Mouse (Mus musculus) intestine, postnatal 0 days (tissue): Measurements from ENCODE around the gene Fam71e2. TPM values are rescaled to one million over a fixed set of nuclear protein-coding genes. Genes with fewer than 3 reads are reported as not detected.
A peak's percentile ranks its signal among the peaks of the same experiment; 100 is the strongest.
"Not testable (repeated sequence)": the region's sequence is repeated elsewhere in the genome, so short reads cannot be mapped to it uniquely, and the experiment has no call there.

Source experiments
- ATAC-seq: fragments of 200-750 bp; cut with Nextera tagmentation; 2 replicates; pipeline ENCODE4 v1.8.0; 2017; ENCODE audit warnings: mild to moderate bottlenecking, moderate TSS enrichment, moderate library complexity
- H3K27ac ChIP-seq: fragments of 300-500 bp; sonication (generic); 2 replicates; pipeline ENCODE4 v1.5.1; 2014; ENCODE audit warnings: mild to moderate bottlenecking, low read depth, low read length, moderate library complexity
- H3K27me3 ChIP-seq: fragments of 300-500 bp; sonication (generic); replicated peaks from 2 replicates; pipeline ENCODE4 v1.6.1; 2014; ENCODE audit warnings: low read length, mixed read lengths; ENCODE audit not compliant: control insufficient read depth, insufficient read depth
- H3K36me3 ChIP-seq: fragments of 300-500 bp; sonication (generic); 2 replicates; pipeline ENCODE4 v1.6.1; 2014; ENCODE audit warnings: mild to moderate bottlenecking, moderate library complexity; ENCODE audit not compliant: control insufficient read depth, insufficient read depth
- H3K4me1 ChIP-seq: fragments of 300-500 bp; sonication (generic); replicated peaks from 2 replicates; pipeline ENCODE4 v1.6.1; 2014; ENCODE audit warnings: antibody characterized with exemption, low read length, mixed read lengths; ENCODE audit not compliant: control insufficient read depth, insufficient read depth
- H3K4me2 ChIP-seq: fragments of 300-500 bp; sonication (generic); replicated peaks from 2 replicates; pipeline ENCODE4 v1.6.1; 2014; ENCODE audit warnings: low read depth, mild to moderate bottlenecking, moderate library complexity
- H3K4me3 ChIP-seq: fragments of 300-500 bp; sonication (generic); 2 replicates; pipeline ENCODE4 v1.5.1; 2014; ENCODE audit warnings: low read depth, low read length
- H3K9ac ChIP-seq: fragments of 300-500 bp; sonication (generic); 2 replicates; pipeline ENCODE4 v1.6.1; 2014; ENCODE audit warnings: mild to moderate bottlenecking, low read depth, low read length
- H3K9me3 ChIP-seq: fragments of 300-500 bp; sonication (generic); 2 replicates; pipeline ENCODE4 v1.6.1; 2016; ENCODE audit warnings: mixed run types; ENCODE audit not compliant: control insufficient read depth
- CTCF ChIP-seq: sonication (generic); IDR thresholded peaks from 2 replicates; pipeline ENCODE4 v1.5.1; 2016; ENCODE audit warnings: low read depth, mild to moderate bottlenecking, control low read depth, antibody characterized with exemption, moderate library complexity
- WGBS: fragments of 180-500 bp; shearing (Covaris S2); extraction: QIAGEN DNeasy Blood & Tissue Kit; methylation state at CpG from one replicate; pipeline ENCODE4 v1.1.7; 2014; 5-methylcytosine and 5-hydroxymethylcytosine counted together
- polyA plus RNA-seq: library from polyadenylated mRNA; unstranded; fragments of >200 nt; fragmentation: Nextera tagmentation; extraction: Ambion mirVana; gene quantifications from 2 replicates; pipeline ENCODE4 v1.2.1, GENCODE M21; 2015

The Fam71e2 gene
- polyA plus RNA-seq, result not detected in 2 replicates

DNA sequence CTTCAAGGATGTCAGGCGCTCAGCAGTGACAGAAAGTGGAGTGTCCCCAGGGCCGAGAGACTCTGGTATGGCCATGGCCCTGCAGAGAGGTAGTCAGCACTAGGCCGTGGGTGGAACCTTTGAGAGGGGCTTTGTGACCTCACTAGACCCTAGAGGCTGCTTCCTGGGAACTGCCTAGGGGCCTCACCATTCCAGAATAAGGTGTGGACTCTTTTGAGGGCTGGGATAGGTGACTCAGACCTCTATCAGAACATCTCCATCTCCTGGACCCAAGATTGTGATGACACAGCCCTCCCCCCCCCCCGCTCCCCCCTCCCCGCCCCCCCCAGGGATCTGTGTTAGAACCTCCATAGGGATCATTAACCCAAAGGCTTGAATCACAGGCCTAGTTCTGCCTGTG is at the start of gene Fam71e2:
Gene Fam71e2, minus strand, starts transcription at position 101 of the 400 bp plus-strand sequence.
- Histone ChIP-seq H3K9ac (no peak within 1 kb of the TSS), H3K27ac (no peak within 1 kb of the TSS), H3K9me3 (no peaks in the 10 kb centered on the region), H3K4me1 (no peaks in the 10 kb centered on the region), H3K4me2 (no peak within 1 kb of the TSS), H3K27me3 (peaks cover 8% of the 10 kb centered on the region), H3K4me3 (no peak within 1 kb of the TSS), H3K36me3 (no peaks in the 10 kb centered on the region)
- no peak for TF ChIP-seq CTCF
- 68% methylated on average over 5 of the region's 5 CpGs for WGBS
- no peak for ATAC-seq

DNA sequence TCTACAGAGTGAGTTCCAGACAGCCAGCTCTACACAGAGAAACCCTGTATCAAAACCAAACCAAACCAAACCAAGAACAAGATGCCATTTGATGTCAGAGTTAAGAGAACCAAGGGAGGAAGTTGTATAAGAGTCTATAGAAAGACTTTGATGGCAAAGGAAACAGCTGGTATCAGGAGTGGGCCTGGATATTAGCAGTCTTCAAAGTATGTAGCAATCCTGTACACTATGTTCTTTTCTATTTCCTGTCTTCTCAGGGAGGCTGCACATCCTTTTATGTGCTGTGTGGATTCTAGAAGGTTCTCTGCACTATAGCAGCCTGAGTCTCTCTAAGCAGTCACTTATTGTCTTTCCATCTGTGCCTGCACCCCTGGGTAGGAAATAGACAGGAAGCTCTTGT is 45.5 kb upstream of the Fam71e2 start:
- TF ChIP-seq CTCF, result no peak
- H3K27ac ChIP-seq, result no peak overlapping the region
- H3K9ac ChIP-seq, result no peak overlapping the region
- no peaks in the 10 kb centered on the region for H3K4me1 ChIP-seq
- no peak overlapping the region for H3K4me2 ChIP-seq
- H3K9me3 ChIP-seq, result no peaks in the 10 kb centered on the region
- no peak overlapping the region for H3K4me3 ChIP-seq
- H3K36me3 ChIP-seq, result no peaks in the 10 kb centered on the region; the same call in 1 of the 2 replicates
- no peak for ATAC-seq
- no peaks in the 10 kb centered on the region for H3K27me3 ChIP-seq

DNA sequence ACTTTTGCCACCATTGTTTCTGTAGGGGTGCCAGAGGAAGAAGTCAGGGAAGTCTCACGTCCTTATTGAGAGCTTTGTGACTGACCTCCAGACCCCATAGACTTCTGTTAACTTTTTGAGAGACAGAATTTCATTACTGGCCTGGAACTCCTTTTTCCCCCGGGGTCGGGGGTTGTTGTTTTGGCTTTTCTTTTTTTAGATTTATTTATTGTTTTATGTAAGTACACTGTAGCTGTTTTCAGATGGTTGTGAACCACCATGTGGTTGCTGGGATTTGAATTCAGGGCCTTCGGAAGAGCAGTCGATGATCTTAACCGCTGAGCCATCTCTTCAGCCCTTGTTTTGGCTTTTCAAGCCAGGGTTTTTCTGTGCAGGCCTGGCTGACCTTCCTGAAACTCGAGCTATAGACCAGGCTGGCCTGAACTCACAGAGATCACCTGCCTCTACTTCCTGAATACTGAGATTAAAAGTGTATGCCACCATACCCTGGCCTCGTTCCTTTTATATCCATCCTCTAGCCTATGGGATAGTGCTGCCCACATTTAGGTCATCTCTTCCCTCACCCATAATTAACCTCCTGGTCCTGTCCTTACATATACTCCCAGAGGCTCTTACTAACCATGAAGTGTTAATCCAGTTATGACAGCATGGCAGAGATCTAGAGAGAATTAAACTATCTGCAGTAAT is 42.1 kb upstream of the Fam71e2 start:
- Histone ChIP-seq H3K4me3 (peak overlapping the region; percentile 78), H3K9ac (peak overlapping the region; percentile 77), H3K4me1 (no peaks in the 10 kb centered on the region), H3K27me3 (no peaks in the 10 kb centered on the region), H3K36me3 (peaks cover 6% of the 10 kb centered on the region), H3K4me2 (peak overlapping the region; percentile 60), H3K27ac (peak overlapping the region; percentile 85), H3K9me3 (no peaks in the 10 kb centered on the region)
- WGBS, result 17% methylated on average over 8 of the region's 8 CpGs
- no peak for TF ChIP-seq CTCF
- no peak for ATAC-seq

DNA sequence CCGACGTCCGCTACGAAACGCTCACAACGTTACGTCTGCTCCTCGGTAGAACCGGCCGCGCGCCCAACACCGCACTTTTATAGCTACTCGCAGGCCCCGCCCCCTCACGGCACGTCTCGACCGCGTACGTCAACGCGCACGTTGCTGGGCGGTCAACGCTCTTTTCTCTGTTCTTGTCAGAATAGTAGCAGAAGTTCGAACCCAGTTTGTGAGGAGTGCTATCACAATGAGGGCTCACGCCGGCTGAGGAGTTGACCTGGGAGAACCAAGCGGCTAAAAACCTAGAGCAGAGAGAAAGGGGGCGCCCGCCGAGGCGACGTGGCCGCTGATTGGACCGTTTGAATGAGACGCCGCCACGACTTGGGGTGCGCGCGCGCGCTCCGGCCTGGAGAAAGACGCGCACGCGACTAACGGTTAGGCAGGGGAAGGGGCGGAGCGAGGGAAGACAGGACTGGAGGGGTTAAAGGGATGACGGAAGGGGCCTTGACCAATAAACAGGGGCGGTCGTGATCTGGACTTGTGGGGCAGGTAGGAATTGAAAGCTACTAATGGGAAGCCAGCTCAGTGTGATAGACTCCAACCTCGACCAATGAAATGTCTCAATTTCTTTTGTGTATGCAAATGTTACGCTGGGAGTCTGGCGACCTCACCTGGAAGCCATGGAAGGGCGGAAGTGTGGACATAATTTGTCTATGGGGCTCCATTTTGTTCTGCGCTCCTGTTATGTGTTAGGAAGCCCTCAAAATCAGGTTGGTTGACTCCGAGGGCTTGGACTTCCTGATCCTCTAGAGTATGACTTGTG is 41.4 kb upstream of the Fam71e2 start, which contains the start of gene Ube2s:
Gene Ube2s, minus strand, starts transcription at position 288 of the 802 bp plus-strand sequence.
- ATAC-seq, result peak; percentile 99
- WGBS, result under 1% methylated on average over 62 of the region's 62 CpGs

DNA sequence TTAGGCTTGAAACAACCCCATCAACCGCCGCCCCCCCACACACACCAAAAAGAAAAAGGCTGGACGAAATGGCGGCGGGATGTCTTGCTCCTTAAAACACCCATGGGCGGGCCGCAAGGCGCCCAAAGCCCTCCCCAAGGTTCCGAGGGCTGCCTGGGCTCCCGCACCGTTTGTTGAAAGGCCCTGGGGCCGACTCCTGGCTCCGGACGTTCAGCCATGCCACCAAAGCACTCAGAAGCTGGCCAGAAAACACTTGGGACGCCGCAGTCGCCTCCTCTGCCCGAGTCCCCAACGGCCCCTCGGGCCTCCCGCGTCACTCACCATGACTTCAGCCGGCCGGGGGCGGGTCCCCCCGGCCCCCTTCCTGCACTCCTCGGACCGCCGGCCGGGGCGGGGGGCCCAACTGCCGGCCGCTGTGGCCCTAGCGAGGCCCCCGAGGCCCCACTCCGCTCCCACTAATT is 40.8 kb upstream of the Fam71e2 start:
- H3K4me2 ChIP-seq, result peak overlapping the region; percentile 79
- peak overlapping the region; percentile 78 for H3K4me3 ChIP-seq
- H3K36me3 ChIP-seq, result peaks cover 14% of the 10 kb centered on the region
- H3K4me1 ChIP-seq, result no peaks in the 10 kb centered on the region
- H3K27me3 ChIP-seq, result no peaks in the 10 kb centered on the region
- no peak for TF ChIP-seq CTCF
- peak overlapping the region; percentile 85 for H3K27ac ChIP-seq
- WGBS, result 2% methylated on average over 26 of the region's 36 CpGs
- no peak; the same call in 1 of the 2 replicates for ATAC-seq
- H3K9ac ChIP-seq, result peak overlapping the region; percentile 93
- H3K9me3 ChIP-seq, result no peaks in the 10 kb centered on the region

More for the DNA sequence above, 41.4 kb upstream of the Fam71e2 start, which contains the start of gene Ube2s:
- Histone ChIP-seq H3K4me1 (no peaks in the 10 kb centered on the region), H3K4me2 (peak within 1 kb of the TSS; percentile 79), H3K9ac (peak within 1 kb of the TSS; percentile 93), H3K27ac (peak within 1 kb of the TSS; percentile 85), H3K9me3 (no peaks in the 10 kb centered on the region), H3K36me3 (peaks cover 9% of the 10 kb centered on the region), H3K4me3 (peak within 1 kb of the TSS; percentile 78), H3K27me3 (no peaks in the 10 kb centered on the region)
- TF ChIP-seq CTCF, result peak; percentile 48

DNA sequence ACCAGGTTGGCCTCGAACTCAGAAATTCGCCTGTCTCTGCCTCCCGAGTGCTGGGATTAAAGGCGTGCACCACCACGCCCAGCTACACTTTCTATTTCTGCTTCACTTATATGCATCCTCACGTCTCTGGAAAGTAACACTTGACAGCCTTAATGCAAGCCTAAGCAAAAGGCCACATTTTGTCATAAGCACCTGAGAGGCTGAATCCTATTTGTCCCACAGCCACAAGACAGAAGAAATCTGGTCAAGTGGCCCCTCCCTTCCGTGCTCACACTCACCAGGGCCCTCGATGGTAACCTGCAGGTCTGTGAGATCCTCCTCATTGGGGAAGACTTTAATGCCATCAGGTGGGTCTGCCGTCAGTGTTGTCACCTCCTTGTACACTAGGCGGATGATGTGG is 40.0 kb upstream of the Fam71e2 start:
- H3K4me2 ChIP-seq, result peak overlapping the region; percentile 79
- peak overlapping the region; percentile 78 for H3K4me3 ChIP-seq
- not testable (repeated sequence) for ATAC-seq, H3K27ac ChIP-seq, H3K4me1 ChIP-seq, H3K9me3 ChIP-seq, H3K27me3 ChIP-seq
- H3K9ac ChIP-seq, result peak overlapping the region; percentile 93
- H3K36me3 ChIP-seq, result peaks cover 16% of the 10 kb centered on the region
- 14% methylated on average over 10 of the region's 10 CpGs for WGBS
